Mouse (Mus musculus): ENCODE data around the gene P2rx7. TPM values are rescaled to one million over a fixed set of nuclear protein-coding genes. Genes with fewer than 3 reads are reported as not detected.

P2rx7 gene
- polyA plus RNA-seq, 1 experiment from 2014 or later = 2.4 TPM

Small RNAs within 50 kb of the gene (microRNA-seq; reads per million reads assigned to microRNA genes)
- not detected for gene Mir8115

Other genes starting within 250 kb of the P2rx7 start
- gene Anapc7, start 222.2 kb upstream of the P2rx7 start, polyA plus RNA-seq (2015; fragmentation: Nextera tagmentation; extraction: Ambion mirVana) = 52.2 and 52.5 TPM in 2 replicates
- 39.6 and 42.8 TPM in 2 replicates for gene Atp2a2, start 141.7 kb upstream of the P2rx7 start, polyA plus RNA-seq (2015; fragmentation: Nextera tagmentation; extraction: Ambion mirVana)
- 55.1 and 57.1 TPM in 2 replicates for gene Ift81, start 29.4 kb upstream of the P2rx7 start, polyA plus RNA-seq (2015; fragmentation: Nextera tagmentation; extraction: Ambion mirVana)
- 7.3 and 10.3 TPM in 2 replicates for gene P2rx4, start 63.6 kb downstream of the P2rx7 start, polyA plus RNA-seq (2015; fragmentation: Nextera tagmentation; extraction: Ambion mirVana)
- 70.7 and 75.6 TPM in 2 replicates for gene Camkk2, start 135.5 kb downstream of the P2rx7 start, polyA plus RNA-seq (2015; fragmentation: Nextera tagmentation; extraction: Ambion mirVana)
- gene Anapc5, start 177.4 kb downstream of the P2rx7 start, polyA plus RNA-seq (2015; fragmentation: Nextera tagmentation; extraction: Ambion mirVana) = 562 and 569 TPM in 2 replicates
- gene Rnf34, start 206.1 kb downstream of the P2rx7 start, polyA plus RNA-seq (2015; fragmentation: Nextera tagmentation; extraction: Ambion mirVana) = 52.3 and 58.0 TPM in 2 replicates